Mouse (Mus musculus) lung, postnatal 4 days (tissue): ENCODE measurements around the gene Lect2.
A peak's percentile ranks its signal among the peaks of the same experiment; 100 is the strongest.

ENCODE experiments used
- DNase-seq, 2 experiments: peaks; one replicate each; pipeline ENCODE4 v3.0.0; 2021

The Lect2 gene

GRCm38 (mm10) chr13:56548401-56548800, at the start of gene Lect2:
Gene Lect2, minus strand, starts transcription at chr13:56548502.
- DNase-seq = no peak

- no peak for DNase-seq
These were observed 49.0 kb upstream of the Lect2 start for GRCm38 (mm10) chr13:56597296-56597695.

GRCm38 (mm10) chr13:56595246-56595645, 46.9 kb upstream of the Lect2 start:
- no peak for DNase-seq

GRCm38 (mm10) chr13:56593961-56594391, 45.7 kb upstream of the Lect2 start:
- peak in 1 of 2 experiments; percentile 71 for DNase-seq

- no peak for DNase-seq
These were observed 44.9 kb upstream of the Lect2 start for GRCm38 (mm10) chr13:56593196-56593595.

- DNase-seq = no peak
These were observed 43.6 kb upstream of the Lect2 start for GRCm38 (mm10) chr13:56591939-56592338.

- peak in 1 of 2 experiments; percentile 52 for DNase-seq
These were observed 42.9 kb upstream of the Lect2 start for GRCm38 (mm10) chr13:56591191-56591590.

- DNase-seq = peak in 1 of 2 experiments; percentile 78
These were observed 41.9 kb upstream of the Lect2 start for GRCm38 (mm10) chr13:56590202-56590601.

- DNase-seq = peak; percentile 54 to 81
These were observed 40.3 kb upstream of the Lect2 start for GRCm38 (mm10) chr13:56588454-56589117.

GRCm38 (mm10) chr13:56586046-56586445, 37.7 kb upstream of the Lect2 start:
- no peak for DNase-seq

- DNase-seq = no peak
These were observed 34.4 kb upstream of the Lect2 start for GRCm38 (mm10) chr13:56582720-56583119.

- DNase-seq = peak; percentile 54 to 78
These were observed 33.7 kb upstream of the Lect2 start for GRCm38 (mm10) chr13:56581961-56582434.

GRCm38 (mm10) chr13:56581512-56581911, 33.2 kb upstream of the Lect2 start:
- DNase-seq = no peak

GRCm38 (mm10) chr13:56580450-56580849, 32.1 kb upstream of the Lect2 start:
- no peak for DNase-seq

GRCm38 (mm10) chr13:56578097-56578496, 29.8 kb upstream of the Lect2 start:
- no peak for DNase-seq

- DNase-seq = peak; percentile 81 to 86
These were observed 27.5 kb upstream of the Lect2 start for GRCm38 (mm10) chr13:56575701-56576321.

GRCm38 (mm10) chr13:56575074-56575473, 26.8 kb upstream of the Lect2 start:
- DNase-seq = no peak

- DNase-seq = no peak
These were observed 23.3 kb upstream of the Lect2 start for GRCm38 (mm10) chr13:56571645-56572044.

- no peak for DNase-seq
These were observed 18.0 kb upstream of the Lect2 start for GRCm38 (mm10) chr13:56566336-56566735.

- peak; percentile 43 to 68 for DNase-seq
These were observed 14.8 kb upstream of the Lect2 start for GRCm38 (mm10) chr13:56563075-56563474.

GRCm38 (mm10) chr13:56561129-56561528, 12.8 kb upstream of the Lect2 start:
- no peak for DNase-seq

- DNase-seq = no peak
These were observed 11.6 kb upstream of the Lect2 start for GRCm38 (mm10) chr13:56559841-56560370.

GRCm38 (mm10) chr13:56558811-56559210, 10.5 kb upstream of the Lect2 start:
- no peak for DNase-seq

GRCm38 (mm10) chr13:56556701-56557100, 8.4 kb upstream of the Lect2 start:
- no peak for DNase-seq
